Comparison of ENCODE assay signal across 9 mouse cellular contexts in genomic region chr4:101234332-101234731, GRCm38 (mm10). TPM values are rescaled to one million over a fixed set of nuclear protein-coding genes. Genes with fewer than 3 reads are reported as not detected.
DNase-seq lines count a peak whose midpoint lies in the region; ATAC-seq lines count a peak whose summit lies in the region.
"Had no signal": no experiment of that assay in that cellular context is flagged by ENCODE, and none has a peak within 500 bp of the region (broad histone marks: within the 10 kb centered on the region; RNA-seq: fewer than 3 reads in every experiment).

No protein-coding gene starts in this region.

- no peak for ATAC-seq in liver, embryonic 11.5 days (replicated peaks; ENCODE audit: low FRiP score)
- no peak for ATAC-seq in kidney, embryonic 16.5 days (ENCODE audit: low FRiP score, low TSS enrichment)
- peak; percentile 43 for ATAC-seq in liver, embryonic 15.5 days (ENCODE audit: insufficient read depth)
- peak; percentile 56; the same call in 1 of the 2 replicates for ATAC-seq in stomach, embryonic 15.5 days (ENCODE audit: insufficient read depth, low FRiP score, low read depth)

- H3K9ac ChIP-seq in liver, embryonic 11.5 days (ENCODE audit: low read depth, low read length): no peak overlapping the region
- no peak overlapping the region for H3K9ac ChIP-seq in kidney, embryonic 16.5 days (replicated peaks; ENCODE audit: low read length)
- H3K9ac ChIP-seq in liver, embryonic 15.5 days: no peak overlapping the region
- no peak overlapping the region for H3K9ac ChIP-seq in stomach, embryonic 15.5 days
- H3K9ac ChIP-seq: midbrain, embryonic 12.5 days had no signal

- no peaks in the 10 kb centered on the region for H3K9me3 ChIP-seq in liver, embryonic 11.5 days (ENCODE audit: control insufficient read depth, low read length)
- no peaks in the 10 kb centered on the region for H3K9me3 ChIP-seq in kidney, embryonic 16.5 days (ENCODE audit: low read length)
- no peaks in the 10 kb centered on the region for H3K9me3 ChIP-seq in liver, embryonic 15.5 days (replicated peaks)
- H3K9me3 ChIP-seq in stomach, embryonic 15.5 days: no peaks in the 10 kb centered on the region
- H3K9me3 ChIP-seq: midbrain, embryonic 12.5 days had no signal

- H3K27ac ChIP-seq in liver, embryonic 11.5 days (ENCODE audit: low read depth, low read length): no peak overlapping the region
- H3K27ac ChIP-seq in kidney, embryonic 16.5 days (ENCODE audit: low read length): 0 out of 2 replicates have a peak overlapping the region, but pooled peaks have one; percentile 43
- peak overlapping the region; percentile 77 for H3K27ac ChIP-seq in liver, embryonic 15.5 days (replicated peaks)
- H3K27ac ChIP-seq in stomach, embryonic 15.5 days: no peak overlapping the region
- H3K27ac ChIP-seq: midbrain, embryonic 12.5 days had no signal

- H3K27me3 ChIP-seq in liver, embryonic 11.5 days (replicated peaks; ENCODE audit: control insufficient read depth, insufficient read depth, low read length): no peaks in the 10 kb centered on the region
- H3K27me3 ChIP-seq in kidney, embryonic 16.5 days (ENCODE audit: insufficient read depth, low read length): no peaks in the 10 kb centered on the region
- H3K27me3 ChIP-seq in liver, embryonic 15.5 days: no peaks in the 10 kb centered on the region
- no peaks in the 10 kb centered on the region for H3K27me3 ChIP-seq in stomach, embryonic 15.5 days (replicated peaks)
- H3K27me3 ChIP-seq: midbrain, embryonic 12.5 days had no signal

- peaks cover 32% of the 10 kb centered on the region for H3K4me1 ChIP-seq in liver, embryonic 11.5 days (replicated peaks; ENCODE audit: control insufficient read depth, insufficient read depth, low read length)
- peaks cover 7% of the 10 kb centered on the region; the same call in 1 of the 2 replicates for H3K4me1 ChIP-seq in kidney, embryonic 16.5 days (ENCODE audit: insufficient read depth, low read length)
- peaks cover 72% of the 10 kb centered on the region for H3K4me1 ChIP-seq in liver, embryonic 15.5 days (replicated peaks)
- H3K4me1 ChIP-seq in stomach, embryonic 15.5 days: peaks cover 7% of the 10 kb centered on the region; the same call in 1 of the 2 replicates
- H3K4me1 ChIP-seq: midbrain, embryonic 12.5 days had no signal

- no peak overlapping the region for H3K4me3 ChIP-seq in liver, embryonic 11.5 days (ENCODE audit: low read depth, low read length)
- no peak overlapping the region for H3K4me3 ChIP-seq in kidney, embryonic 16.5 days (ENCODE audit: low read length)
- H3K4me3 ChIP-seq in liver, embryonic 15.5 days (replicated peaks): no peak overlapping the region
- no peak overlapping the region for H3K4me3 ChIP-seq in stomach, embryonic 15.5 days (replicated peaks)
- H3K4me3 ChIP-seq: midbrain, embryonic 12.5 days had no signal

- peak; percentile 41 for DNase-seq in liver
- no peak for DNase-seq in liver, embryonic 11.5 days (ENCODE audit: low spot score)
- DNase-seq in adrenal gland, postnatal 25 days: peak; percentile 66
- DNase-seq in gastrocnemius, postnatal 4 days (ENCODE audit: low spot score in 2 of 2): peak; percentile 36 to 50
- no peak for DNase-seq in spleen, postnatal 4 days (ENCODE audit: low spot score in 2 of 2)

- no peak overlapping the region for H3K4me2 ChIP-seq in liver, embryonic 11.5 days
- no peak overlapping the region for H3K4me2 ChIP-seq in kidney, embryonic 16.5 days (replicated peaks; ENCODE audit: low read depth, low read length)
- H3K4me2 ChIP-seq in liver, embryonic 15.5 days: peak overlapping the region; percentile 25
- H3K4me2 ChIP-seq in stomach, embryonic 15.5 days: no peak overlapping the region
- H3K4me2 ChIP-seq: midbrain, embryonic 12.5 days had no signal

- WGBS in liver, embryonic 11.5 days: 58% methylated on average over 1 of the region's 1 CpGs
- WGBS in kidney, embryonic 16.5 days: 68% methylated on average over 1 of the region's 1 CpGs
- WGBS in liver, embryonic 15.5 days (ENCODE audit: insufficient replicate concordance): 50% methylated on average over 1 of the region's 1 CpGs
- 29% methylated on average over 1 of the region's 1 CpGs for WGBS in stomach, embryonic 15.5 days

- no peaks in the 10 kb centered on the region for H3K36me3 ChIP-seq in liver, embryonic 11.5 days (ENCODE audit: control insufficient read depth, insufficient read depth, low read length)
- H3K36me3 ChIP-seq in kidney, embryonic 16.5 days (ENCODE audit: insufficient read depth, low read length): no peaks in the 10 kb centered on the region
- H3K36me3 ChIP-seq in liver, embryonic 15.5 days (replicated peaks): no peaks in the 10 kb centered on the region
- no peaks in the 10 kb centered on the region for H3K36me3 ChIP-seq in stomach, embryonic 15.5 days
- H3K36me3 ChIP-seq: midbrain, embryonic 12.5 days had no signal

RNA-seq across cellular contexts. Expression of gene Jak1, which starts 30.8 kb away (rescaled TPM):
- 80.0 and 83.0 TPM in 2 replicates for polyA plus RNA-seq in liver, embryonic 11.5 days (2014; fragmentation: Nextera tagmentation; extraction: Ambion mirVana)
- total RNA-seq in adrenal gland, postnatal 25 days (2021): 140 and 142 TPM in 2 replicates
- 100 to 1,000 TPM; 108 to 117 TPM for total RNA-seq in gastrocnemius, postnatal 4 days (2021)
- 104 TPM in 2 replicates for polyA plus RNA-seq in kidney, embryonic 16.5 days (2015; fragmentation: Nextera tagmentation; extraction: Ambion mirVana)
- polyA plus RNA-seq in liver, embryonic 15.5 days (2015; fragmentation: Nextera tagmentation; extraction: Ambion mirVana): 42.4 and 44.7 TPM in 2 replicates
- polyA plus RNA-seq in stomach, embryonic 15.5 days (2015; fragmentation: Nextera tagmentation; extraction: Ambion mirVana): 84.5 and 91.5 TPM in 2 replicates

Comparison
In these comparisons a context has a peak if more than half of its experiments do, and no peak if none do; other contexts are left out.
1. DNase-seq: peak in liver (single experiment), adrenal gland, postnatal 25 days (single experiment) and gastrocnemius, postnatal 4 days (2 of 2); none in liver, embryonic 11.5 days (single experiment) and spleen, postnatal 4 days (0 of 2).
2. ATAC-seq: peak in liver, embryonic 15.5 days (single experiment) and stomach, embryonic 15.5 days (single experiment); none in liver, embryonic 11.5 days (single experiment) and kidney, embryonic 16.5 days (single experiment).
3. H3K27ac ChIP-seq: peak in kidney, embryonic 16.5 days (single experiment) and liver, embryonic 15.5 days (single experiment); none in liver, embryonic 11.5 days (single experiment) and stomach, embryonic 15.5 days (single experiment).